8 mouse cellular contexts compared by ENCODE assay signal in genomic region chr4:40278880-40279275, GRCm38 (mm10). TPM values are rescaled to one million over a fixed set of nuclear protein-coding genes. Genes with fewer than 3 reads are reported as not detected.
DNase-seq lines count a peak whose midpoint lies in the region; ATAC-seq lines count a peak whose summit lies in the region.

No protein-coding gene starts in this region.

- H3K9me3 ChIP-seq in forebrain, embryonic 14.5 days (replicated peaks; ENCODE audit: control insufficient read depth, low read length): no peaks in the 10 kb centered on the region
- H3K9me3 ChIP-seq in liver, embryonic 16.5 days (replicated peaks; ENCODE audit: control insufficient read depth, low read length): no peaks in the 10 kb centered on the region

- peak; percentile 64 for ATAC-seq in forebrain, embryonic 14.5 days
- peak; percentile 40 for ATAC-seq in liver, embryonic 16.5 days (ENCODE audit: low read depth)
- ATAC-seq in cerebellum, adult (ENCODE audit: insufficient number of reproducible peaks, low FRiP score, low TSS enrichment): no peak; the same call in 1 of the 2 replicates

- H3K4me2 ChIP-seq in forebrain, embryonic 14.5 days (ENCODE audit: low read length): peak overlapping the region; percentile 82
- peak overlapping the region; percentile 88 for H3K4me2 ChIP-seq in liver, embryonic 16.5 days (ENCODE audit: low read depth, low read length)

- peaks cover 26% of the 10 kb centered on the region for H3K36me3 ChIP-seq in forebrain, embryonic 14.5 days (ENCODE audit: control insufficient read depth, insufficient read depth, low read length)
- H3K36me3 ChIP-seq in liver, embryonic 16.5 days (ENCODE audit: control insufficient read depth, insufficient read depth): no peaks in the 10 kb centered on the region

- H3K27me3 ChIP-seq in forebrain, embryonic 14.5 days (replicated peaks; ENCODE audit: control insufficient read depth, insufficient read depth, low read length): no peaks in the 10 kb centered on the region
- no peaks in the 10 kb centered on the region for H3K27me3 ChIP-seq in liver, embryonic 16.5 days (ENCODE audit: control insufficient read depth, insufficient read depth, low read depth, low read length)

- H3K4me3 ChIP-seq in forebrain, embryonic 14.5 days (ENCODE audit: low read depth, low read length): peak overlapping the region; percentile 80
- peak overlapping the region; percentile 94 for H3K4me3 ChIP-seq in liver, embryonic 16.5 days (ENCODE audit: low read depth, low read length)

- H3K9ac ChIP-seq in forebrain, embryonic 14.5 days (ENCODE audit: low read length): peak overlapping the region; percentile 85
- H3K9ac ChIP-seq in liver, embryonic 16.5 days (ENCODE audit: low read depth, low read length): peak overlapping the region; percentile 83

- no peak overlapping the region for H3K27ac ChIP-seq in forebrain, embryonic 14.5 days (ENCODE audit: low read depth, low read length)
- peak overlapping the region; percentile 81 for H3K27ac ChIP-seq in liver, embryonic 16.5 days (ENCODE audit: low read length)

- WGBS in forebrain, embryonic 14.5 days: under 1% methylated on average over 21 of the region's 21 CpGs
- WGBS in liver, embryonic 16.5 days (ENCODE audit: insufficient replicate concordance): under 1% methylated on average over 21 of the region's 21 CpGs

- peaks cover 8% of the 10 kb centered on the region for H3K4me1 ChIP-seq in forebrain, embryonic 14.5 days (ENCODE audit: control insufficient read depth, insufficient read depth, low read length)
- peaks cover 7% of the 10 kb centered on the region for H3K4me1 ChIP-seq in liver, embryonic 16.5 days (ENCODE audit: control insufficient read depth, low read depth, low read length)

- peak; percentile 22 for DNase-seq in kidney, adult 9 months
- DNase-seq in kidney, postnatal 14 days: no peak
- DNase-seq in MN1 (ENCODE audit: low spot score): peak; percentile 15
- DNase-seq in forebrain, embryonic 14.5 days (ENCODE audit: low spot score): no peak
- DNase-seq in retina, embryonic 14.5 days (ENCODE audit: low spot score): no peak
- no peak for DNase-seq in cerebellum, adult 8-10 months

RNA-seq across cellular contexts. Expression of gene Ndufb6, which starts 0.3 kb away (rescaled TPM):
- polyA plus RNA-seq in forebrain, embryonic 14.5 days (2014; fragmentation: Nextera tagmentation; extraction: Ambion mirVana): 295 and 325 TPM in 2 replicates
- 142 and 153 TPM in 2 replicates for polyA plus RNA-seq in liver, embryonic 16.5 days (2015; fragmentation: Nextera tagmentation; extraction: Ambion mirVana)

RNA-seq across cellular contexts. Expression of gene Topors, which starts 9.2 kb away (rescaled TPM):
- polyA plus RNA-seq in forebrain, embryonic 14.5 days (2014; fragmentation: Nextera tagmentation; extraction: Ambion mirVana): 33.4 and 38.7 TPM in 2 replicates
- 11.2 and 12.0 TPM in 2 replicates for polyA plus RNA-seq in liver, embryonic 16.5 days (2015; fragmentation: Nextera tagmentation; extraction: Ambion mirVana)

RNA-seq across cellular contexts. Expression of gene Smim27, which starts 9.5 kb away (rescaled TPM):
- 20.9 and 21.2 TPM in 2 replicates for polyA plus RNA-seq in forebrain, embryonic 14.5 days (2014; fragmentation: Nextera tagmentation; extraction: Ambion mirVana)
- polyA plus RNA-seq in liver, embryonic 16.5 days (2015; fragmentation: Nextera tagmentation; extraction: Ambion mirVana): 13.7 and 17.4 TPM in 2 replicates

RNA-seq across cellular contexts. Expression of gene Ddx58, which starts 39.2 kb away (rescaled TPM):
- polyA plus RNA-seq in forebrain, embryonic 14.5 days (2014; fragmentation: Nextera tagmentation; extraction: Ambion mirVana): 1.9 TPM in 2 replicates
- polyA plus RNA-seq in liver, embryonic 16.5 days (2015; fragmentation: Nextera tagmentation; extraction: Ambion mirVana): 5.7 and 6.0 TPM in 2 replicates

Comparison
In these comparisons a context has a peak if more than half of its experiments do, and no peak if none do; other contexts are left out.
1. DNase-seq: peak in kidney, adult 9 months (single experiment) and MN1 (single experiment); none in kidney, postnatal 14 days (single experiment), forebrain, embryonic 14.5 days (single experiment), retina, embryonic 14.5 days (single experiment) and cerebellum, adult 8-10 months (single experiment).